Mouse (Mus musculus): Measurements from ENCODE around the gene Tmem236. TPM values are rescaled to one million over a fixed set of nuclear protein-coding genes. Genes with fewer than 3 reads are reported as not detected.
"Not testable (repeated sequence)": the region's sequence is repeated elsewhere in the genome, so short reads cannot be mapped to it uniquely, and the experiment has no call there.

Tmem236 gene
- polyA plus RNA-seq, 1 experiment from 2014 or later = 2.9 TPM

- Histone ChIP-seq H3K4me2 (no peak overlapping the region), H3K4me1 (no peaks in the 10 kb centered on the region), H3K27ac (no peak overlapping the region), H3K9me3 (no peaks in the 10 kb centered on the region), H3K27me3 (replicated peaks) (no peaks in the 10 kb centered on the region), H3K9ac (no peak overlapping the region), H3K4me3 (replicated peaks) (no peak overlapping the region), H3K36me3 (no peaks in the 10 kb centered on the region)
- 44% methylated on average over 2 of the region's 2 CpGs for WGBS
- ATAC-seq (ENCODE audit: insufficient read depth, low FRiP score, low read depth) = no peak
Observed at GRCm38 (mm10) chr2:14199621-14200020, 25.3 kb downstream of the Tmem236 start.

GRCm38 (mm10) chr2:14200879-14201445, 26.6 kb downstream of the Tmem236 start:
- WGBS = 33% methylated on average over 1 of the region's 2 CpGs
- H3K4me2 ChIP-seq; H3K4me1 ChIP-seq; H3K36me3 ChIP-seq; H3K27ac ChIP-seq; H3K9ac ChIP-seq; H3K27me3 ChIP-seq (replicated peaks); ATAC-seq (ENCODE audit: insufficient read depth, low FRiP score, low read depth); H3K9me3 ChIP-seq; H3K4me3 ChIP-seq (replicated peaks): not testable (repeated sequence)

- WGBS = 94% methylated on average over 1 of the region's 1 CpGs
- no peak for ATAC-seq (ENCODE audit: insufficient read depth, low FRiP score, low read depth)
- no peak overlapping the region for H3K4me3 ChIP-seq (replicated peaks)
Observed at GRCm38 (mm10) chr2:14204308-14204707, 30.0 kb downstream of the Tmem236 start.

GRCm38 (mm10) chr2:14206798-14207197, 32.5 kb downstream of the Tmem236 start:
- Histone ChIP-seq H3K4me3 (replicated peaks) (no peak overlapping the region), H3K9ac (no peak overlapping the region), H3K4me2 (no peak overlapping the region), H3K9me3 (no peaks in the 10 kb centered on the region), H3K4me1 (no peaks in the 10 kb centered on the region), H3K27ac (no peak overlapping the region), H3K36me3 (no peaks in the 10 kb centered on the region), H3K27me3 (replicated peaks) (no peaks in the 10 kb centered on the region)
- no peak for ATAC-seq (ENCODE audit: insufficient read depth, low FRiP score, low read depth)
- WGBS = 72% methylated on average over 4 of the region's 4 CpGs

More at GRCm38 (mm10) chr2:14204308-14204707, 30.0 kb downstream of the Tmem236 start:
- Histone ChIP-seq H3K9me3 (no peaks in the 10 kb centered on the region), H3K27me3 (replicated peaks) (no peaks in the 10 kb centered on the region), H3K9ac (no peak overlapping the region), H3K4me2 (no peak overlapping the region), H3K27ac (no peak overlapping the region), H3K36me3 (no peaks in the 10 kb centered on the region), H3K4me1 (no peaks in the 10 kb centered on the region)

- H3K36me3 ChIP-seq = no peaks in the 10 kb centered on the region
- ATAC-seq (ENCODE audit: insufficient read depth, low FRiP score, low read depth) = no peak
- no peak overlapping the region for H3K4me2 ChIP-seq
- H3K9me3 ChIP-seq = no peaks in the 10 kb centered on the region
- H3K4me3 ChIP-seq (replicated peaks) = no peak overlapping the region
- no peak overlapping the region for H3K27ac ChIP-seq
- 81% methylated on average over 1 of the region's 1 CpGs for WGBS
- no peaks in the 10 kb centered on the region for H3K27me3 ChIP-seq (replicated peaks)
- H3K4me1 ChIP-seq = no peaks in the 10 kb centered on the region
- H3K9ac ChIP-seq = no peak overlapping the region
Observed at GRCm38 (mm10) chr2:14210731-14211130, 36.4 kb downstream of the Tmem236 start.

GRCm38 (mm10) chr2:14211606-14212005, 37.3 kb downstream of the Tmem236 start:
- Histone ChIP-seq H3K27me3 (replicated peaks) (no peaks in the 10 kb centered on the region), H3K27ac (no peak overlapping the region), H3K4me2 (no peak overlapping the region), H3K4me3 (replicated peaks) (no peak overlapping the region), H3K9me3 (no peaks in the 10 kb centered on the region), H3K4me1 (no peaks in the 10 kb centered on the region), H3K9ac (no peak overlapping the region), H3K36me3 (no peaks in the 10 kb centered on the region)
- peak; percentile 70; the same call in 1 of the 2 replicates for ATAC-seq (ENCODE audit: insufficient read depth, low FRiP score, low read depth)

- Histone ChIP-seq H3K4me3 (replicated peaks) (no peak overlapping the region), H3K27me3 (replicated peaks) (no peaks in the 10 kb centered on the region), H3K4me1 (no peaks in the 10 kb centered on the region), H3K36me3 (no peaks in the 10 kb centered on the region), H3K9me3 (no peaks in the 10 kb centered on the region), H3K4me2 (no peak overlapping the region), H3K9ac (no peak overlapping the region), H3K27ac (no peak overlapping the region)
- no peak for ATAC-seq (ENCODE audit: insufficient read depth, low FRiP score, low read depth)
- WGBS = 42% methylated on average over 3 of the region's 3 CpGs
Observed at GRCm38 (mm10) chr2:14214764-14215163, 40.4 kb downstream of the Tmem236 start.

- Histone ChIP-seq H3K27ac (no peak overlapping the region), H3K4me2 (no peak overlapping the region), H3K4me3 (replicated peaks) (no peak overlapping the region), H3K36me3 (no peaks in the 10 kb centered on the region), H3K27me3 (replicated peaks) (no peaks in the 10 kb centered on the region), H3K4me1 (no peaks in the 10 kb centered on the region), H3K9ac (no peak overlapping the region), H3K9me3 (no peaks in the 10 kb centered on the region)
- ATAC-seq (ENCODE audit: insufficient read depth, low FRiP score, low read depth) = no peak
- 66% methylated on average over 3 of the region's 3 CpGs for WGBS
Observed at GRCm38 (mm10) chr2:14216653-14217052, 42.3 kb downstream of the Tmem236 start.

GRCm38 (mm10) chr2:14218126-14218525, 43.8 kb downstream of the Tmem236 start:
- WGBS = 78% methylated on average over 6 of the region's 6 CpGs
- ATAC-seq (ENCODE audit: insufficient read depth, low FRiP score, low read depth) = no peak
- H3K4me2 ChIP-seq = no peak overlapping the region
- H3K36me3 ChIP-seq = no peaks in the 10 kb centered on the region
- no peaks in the 10 kb centered on the region for H3K9me3 ChIP-seq
- H3K27ac ChIP-seq = no peak overlapping the region
- H3K4me1 ChIP-seq = no peaks in the 10 kb centered on the region
- H3K27me3 ChIP-seq (replicated peaks) = no peaks in the 10 kb centered on the region
- no peak overlapping the region for H3K9ac ChIP-seq
- no peak overlapping the region for H3K4me3 ChIP-seq (replicated peaks)

- Histone ChIP-seq H3K36me3 (no peaks in the 10 kb centered on the region), H3K27me3 (replicated peaks) (no peaks in the 10 kb centered on the region), H3K4me2 (no peak overlapping the region), H3K9me3 (no peaks in the 10 kb centered on the region), H3K4me3 (replicated peaks) (no peak overlapping the region), H3K4me1 (no peaks in the 10 kb centered on the region), H3K9ac (no peak overlapping the region), H3K27ac (no peak overlapping the region)
- no peak for ATAC-seq (ENCODE audit: insufficient read depth, low FRiP score, low read depth)
- WGBS = 76% methylated on average over 3 of the region's 4 CpGs
Observed at GRCm38 (mm10) chr2:14224387-14224786, 50.1 kb downstream of the Tmem236 start.

GRCm38 (mm10) chr2:14228495-14228894, 54.2 kb downstream of the Tmem236 start:
- WGBS = 54% methylated on average over 6 of the region's 6 CpGs
- H3K27me3 ChIP-seq (replicated peaks) = no peaks in the 10 kb centered on the region
- no peaks in the 10 kb centered on the region for H3K36me3 ChIP-seq
- no peak overlapping the region for H3K27ac ChIP-seq
- ATAC-seq (ENCODE audit: insufficient read depth, low FRiP score, low read depth) = no peak
- H3K9me3 ChIP-seq = no peaks in the 10 kb centered on the region
- H3K9ac ChIP-seq = no peak overlapping the region
- H3K4me2 ChIP-seq = no peak overlapping the region
- no peak overlapping the region for H3K4me3 ChIP-seq (replicated peaks)
- H3K4me1 ChIP-seq = no peaks in the 10 kb centered on the region

- H3K4me2 ChIP-seq = no peak within 1 kb of the TSS
- no peak within 1 kb of the TSS for H3K9ac ChIP-seq
- WGBS = 35% methylated on average over 3 of the region's 3 CpGs
- H3K4me1 ChIP-seq = no peaks in the 10 kb centered on the region
- no peak within 1 kb of the TSS for H3K4me3 ChIP-seq (replicated peaks)
- H3K27me3 ChIP-seq (replicated peaks) = no peaks in the 10 kb centered on the region
- no peak for ATAC-seq (ENCODE audit: insufficient read depth, low FRiP score, low read depth)
- no peaks in the 10 kb centered on the region for H3K9me3 ChIP-seq
- no peaks in the 10 kb centered on the region for H3K36me3 ChIP-seq
- no peak within 1 kb of the TSS for H3K27ac ChIP-seq
Observed at GRCm38 (mm10) chr2:14229149-14229548, 54.8 kb downstream of the Tmem236 start, which contains the start of gene Mrc1. TSS of gene Mrc1 (plus strand) at chr2:14229392.

- Histone ChIP-seq H3K36me3 (no peaks in the 10 kb centered on the region), H3K9me3 (no peaks in the 10 kb centered on the region), H3K4me2 (no peak overlapping the region), H3K27me3 (replicated peaks) (no peaks in the 10 kb centered on the region), H3K4me1 (no peaks in the 10 kb centered on the region), H3K4me3 (replicated peaks) (no peak overlapping the region), H3K9ac (no peak overlapping the region), H3K27ac (no peak overlapping the region)
- WGBS = 85% methylated on average over 14 of the region's 14 CpGs
- no peak for ATAC-seq (ENCODE audit: insufficient read depth, low FRiP score, low read depth)
Observed at GRCm38 (mm10) chr2:14229979-14230378, 55.7 kb downstream of the Tmem236 start.

All from stomach, embryonic 15.5 days (tissue).